Mouse (Mus musculus) E14TG2a.4 (cell line): ENCODE data around the gene Rubcnl.

Experiments
- CTCF ChIP-seq: conservative IDR thresholded peaks from 2 replicates; pipeline ENCODE4 v1.5.1; 2014; ENCODE audit warnings: low read length
- NANOG ChIP-seq: IDR thresholded peaks from 2 replicates; pipeline ENCODE4 v1.6.1; 2014; ENCODE audit warnings: borderline replicate concordance, low read length, mixed read lengths
- POU5F1 ChIP-seq: IDR thresholded peaks from 2 replicates; pipeline ENCODE4 v1.6.1; 2014; ENCODE audit warnings: low read length, borderline replicate concordance

GRCm38 (mm10) chr14:75032742-75033141, 16.9 kb downstream of the Rubcnl start:
- TF ChIP-seq POU5F1: no peak
- no peak for TF ChIP-seq CTCF
- no peak for TF ChIP-seq NANOG
